Mouse (Mus musculus) effector memory CD4-positive, alpha-beta T cell, adult 5 months (primary cell): ENCODE measurements around the gene Olfr791. TPM values are rescaled to one million over a fixed set of nuclear protein-coding genes. Genes with fewer than 3 reads are reported as not detected.

Experiments
- polyA plus RNA-seq: library from polyadenylated mRNA; unstranded; fragments of 100-300 nt; shearing (Covaris generic); gene quantifications from one replicate; pipeline ENCODE4 v1.2.1, GENCODE M21; 2017

Gene Olfr791
- not detected for polyA plus RNA-seq

GRCm38 (mm10) chr10:129521492-129521891 is at the start of gene Olfr791:
TSS of gene Olfr791 (plus strand) at chr10:129521792.

GRCm38 (mm10) chr10:129484452-129484851 is 37.1 kb upstream of the Olfr791 start, which contains the start of gene Olfr789:
TSS of gene Olfr789 (plus strand) at chr10:129484752.

GRCm38 (mm10) chr10:129498192-129498591 is 23.4 kb upstream of the Olfr791 start, which contains the start of gene Olfr790:
TSS of gene Olfr790 (plus strand) at chr10:129498492.

GRCm38 (mm10) chr10:129538862-129539261 is 17.3 kb downstream of the Olfr791 start, which contains the start of gene Olfr792:
TSS of gene Olfr792 (plus strand) at chr10:129539162.

GRCm38 (mm10) chr10:129567355-129567754 is 45.8 kb downstream of the Olfr791 start, which contains the start of gene Olfr794:
TSS of gene Olfr794 (plus strand) at chr10:129567655.

Other genes starting within 250 kb of the Olfr791 start
- not detected for gene Olfr780, start 203.7 kb upstream of the Olfr791 start, polyA plus RNA-seq
- gene Olfr781, start 192.9 kb upstream of the Olfr791 start, polyA plus RNA-seq: not detected
- not detected for gene Olfr782, start 172.9 kb upstream of the Olfr791 start, polyA plus RNA-seq
- not detected for gene Olfr784, start 137.7 kb upstream of the Olfr791 start, polyA plus RNA-seq
- not detected for gene Olfr785, start 116.4 kb upstream of the Olfr791 start, polyA plus RNA-seq
- not detected for gene Olfr786, start 94.5 kb upstream of the Olfr791 start, polyA plus RNA-seq
- gene Olfr787, start 59.9 kb upstream of the Olfr791 start, polyA plus RNA-seq: 0.12 TPM
- gene Olfr788, start 50.8 kb upstream of the Olfr791 start, polyA plus RNA-seq: 0.10 TPM
- gene Olfr789, start 37.0 kb upstream of the Olfr791 start, polyA plus RNA-seq: not detected
- not detected for gene Olfr790, start 23.3 kb upstream of the Olfr791 start, polyA plus RNA-seq
- not detected for gene Olfr792, start 17.4 kb downstream of the Olfr791 start, polyA plus RNA-seq
- not detected for gene Olfr794, start 45.9 kb downstream of the Olfr791 start, polyA plus RNA-seq
- gene Olfr796, start 90.8 kb downstream of the Olfr791 start, polyA plus RNA-seq: not detected
- gene Olfr798, start 106.1 kb downstream of the Olfr791 start, polyA plus RNA-seq: 0.14 TPM
- gene Olfr799, start 115.7 kb downstream of the Olfr791 start, polyA plus RNA-seq: not detected
- not detected for gene Olfr800, start 135.9 kb downstream of the Olfr791 start, polyA plus RNA-seq
- gene Olfr801, start 152.1 kb downstream of the Olfr791 start, polyA plus RNA-seq: not detected
- gene Olfr802, start 166.4 kb downstream of the Olfr791 start, polyA plus RNA-seq: not detected
- gene Olfr803, start 172.5 kb downstream of the Olfr791 start, polyA plus RNA-seq: not detected
- not detected for gene Olfr804, start 181.4 kb downstream of the Olfr791 start, polyA plus RNA-seq
- not detected for gene Olfr805, start 207.6 kb downstream of the Olfr791 start, polyA plus RNA-seq
- 0.16 TPM for gene Olfr806, start 220.1 kb downstream of the Olfr791 start, polyA plus RNA-seq
- not detected for gene Olfr807, start 236.0 kb downstream of the Olfr791 start, polyA plus RNA-seq
- not detected for gene Olfr808, start 243.7 kb downstream of the Olfr791 start, polyA plus RNA-seq